Mouse (Mus musculus) layer of hippocampus, adult 18-20 months (tissue): Measurements from ENCODE around the gene Csrnp3. TPM values are rescaled to one million over a fixed set of nuclear protein-coding genes. Genes with fewer than 3 reads are reported as not detected.

Experiments
- DNase-seq, 2 experiments: peaks; one replicate each; pipeline ENCODE4 v3.0.0; 2022; ENCODE audit warnings: low spot score in 2 of 2
- total RNA-seq, 2 experiments: library from RNA; stranded (reverse); gene quantifications; 2 replicates each; pipeline ENCODE4 v1.2.3; 2021

Gene Csrnp3
- total RNA-seq, 2 experiments from 2014 or later: 74.2 to 76.7 TPM

- no peak for DNase-seq
These were observed 19.3 kb downstream of the Csrnp3 start for GRCm38 (mm10) chr2:65864778-65865339.

- no peak for DNase-seq
These were observed 25.5 kb downstream of the Csrnp3 start for GRCm38 (mm10) chr2:65870919-65871582.

- no peak for DNase-seq
These were observed 46.0 kb downstream of the Csrnp3 start for GRCm38 (mm10) chr2:65891590-65891989.

GRCm38 (mm10) chr2:65893241-65893640 lies 47.7 kb downstream of the Csrnp3 start:
- DNase-seq: no peak

- no peak for DNase-seq
These were observed 48.7 kb downstream of the Csrnp3 start for GRCm38 (mm10) chr2:65894299-65894698.

GRCm38 (mm10) chr2:65896542-65896941 lies 51.0 kb downstream of the Csrnp3 start:
- peak in 1 of 2 experiments; percentile 34 for DNase-seq

GRCm38 (mm10) chr2:65897084-65897483 lies 51.5 kb downstream of the Csrnp3 start:
- peak in 1 of 2 experiments; percentile 23 for DNase-seq

GRCm38 (mm10) chr2:65899478-65899877 lies 53.9 kb downstream of the Csrnp3 start:
- DNase-seq: no peak

GRCm38 (mm10) chr2:65908526-65908925 lies 63.0 kb downstream of the Csrnp3 start:
- no peak for DNase-seq

GRCm38 (mm10) chr2:65909724-65910521 lies 64.4 kb downstream of the Csrnp3 start:
- DNase-seq: no peak

GRCm38 (mm10) chr2:65915994-65916393 lies 70.4 kb downstream of the Csrnp3 start:
- no peak for DNase-seq

- DNase-seq: peak in 1 of 2 experiments; percentile 40
These were observed 75.3 kb downstream of the Csrnp3 start for GRCm38 (mm10) chr2:65920651-65921412.

- no peak for DNase-seq
These were observed 79.9 kb downstream of the Csrnp3 start for GRCm38 (mm10) chr2:65925363-65925941.

- DNase-seq: no peak
These were observed 81.6 kb downstream of the Csrnp3 start for GRCm38 (mm10) chr2:65926935-65927708.

GRCm38 (mm10) chr2:65929286-65929685 lies 83.7 kb downstream of the Csrnp3 start:
- no peak for DNase-seq

GRCm38 (mm10) chr2:65929927-65930326 lies 84.4 kb downstream of the Csrnp3 start:
- DNase-seq: peak; percentile 37 to 59

GRCm38 (mm10) chr2:65931313-65931712 lies 85.7 kb downstream of the Csrnp3 start:
- no peak for DNase-seq

- DNase-seq: peak; percentile 72 to 84
These were observed 86.3 kb downstream of the Csrnp3 start for GRCm38 (mm10) chr2:65931841-65932311.

- no peak for DNase-seq
These were observed 88.5 kb downstream of the Csrnp3 start for GRCm38 (mm10) chr2:65934099-65934498.

GRCm38 (mm10) chr2:65938900-65939299 lies 93.3 kb downstream of the Csrnp3 start:
- DNase-seq: no peak
